Mouse (Mus musculus): ENCODE results near the gene Nt5e. TPM values are rescaled to one million over a fixed set of nuclear protein-coding genes. Genes with fewer than 3 reads are reported as not detected.

The Nt5e gene
- polyA plus RNA-seq, 1 experiment from 2014 or later = 1.7 TPM

DNA sequence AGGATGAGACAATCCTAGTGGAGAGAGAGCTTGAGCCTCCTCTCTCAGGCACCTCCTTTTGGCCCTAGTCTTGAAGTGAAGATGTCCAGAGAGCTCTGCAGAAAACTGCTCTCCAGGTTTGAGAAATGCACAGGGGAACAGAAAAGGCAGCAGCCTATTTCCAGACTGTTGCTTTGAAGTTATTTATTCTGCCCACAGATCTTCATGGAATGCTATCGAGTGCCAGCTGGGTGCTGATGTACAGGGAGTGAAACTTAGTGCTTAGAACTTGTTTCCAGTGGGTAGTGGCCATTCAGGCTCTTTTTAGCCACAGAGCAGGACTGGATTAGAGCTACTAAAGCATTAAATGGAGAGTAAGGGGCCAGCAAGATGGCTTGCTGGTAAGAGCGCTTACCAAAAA lies 8.8 kb downstream of the Nt5e start:
- Histone ChIP-seq H3K27me3 (ENCODE audit: control insufficient read depth, insufficient read depth, low read length) (no peaks in the 10 kb centered on the region), H3K9ac (ENCODE audit: low read length) (no peak overlapping the region), H3K4me3 (ENCODE audit: low read depth, low read length) (no peak overlapping the region), H3K27ac (ENCODE audit: low read depth, low read length) (no peak overlapping the region), H3K4me1 (ENCODE audit: control insufficient read depth, insufficient read depth, low read length) (no peaks in the 10 kb centered on the region), H3K36me3 (ENCODE audit: control insufficient read depth, insufficient read depth, low read length) (no peaks in the 10 kb centered on the region), H3K4me2 (ENCODE audit: low read depth) (no peak overlapping the region), H3K9me3 (ENCODE audit: control insufficient read depth, low read length) (no peaks in the 10 kb centered on the region)
- DNase-seq (ENCODE audit: low spot score) (no peak), ATAC-seq (ENCODE audit: insufficient read depth, low FRiP score, low TSS enrichment) (no peak)
- WGBS = 61% methylated on average over 2 of the region's 2 CpGs

DNA sequence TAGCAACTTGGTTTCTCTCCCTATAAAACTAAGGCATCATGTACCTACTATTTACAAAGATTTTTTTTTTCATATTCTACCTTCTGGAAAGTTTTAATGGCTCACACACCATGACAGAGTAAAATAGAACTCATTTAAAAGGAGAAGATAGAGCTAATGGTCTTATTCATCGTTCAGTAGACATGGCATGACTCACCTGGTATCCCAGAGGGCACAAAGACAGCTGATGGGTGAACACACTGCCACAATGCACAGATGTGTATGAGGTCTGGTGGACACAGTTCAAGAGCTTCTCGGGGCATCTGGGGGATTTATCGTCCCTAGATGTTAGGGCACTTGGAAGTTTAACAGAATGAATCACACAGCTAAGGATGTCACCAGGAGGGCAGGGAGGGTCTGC lies 13.8 kb downstream of the Nt5e start:
- no peak for ATAC-seq (ENCODE audit: insufficient read depth, low FRiP score, low TSS enrichment)
- H3K4me3 ChIP-seq (ENCODE audit: low read depth, low read length) = no peak overlapping the region
- no peak overlapping the region for H3K4me2 ChIP-seq (ENCODE audit: low read depth)
- H3K27ac ChIP-seq (ENCODE audit: low read depth, low read length) = no peak overlapping the region
- H3K4me1 ChIP-seq (ENCODE audit: control insufficient read depth, insufficient read depth, low read length) = no peaks in the 10 kb centered on the region
- H3K9ac ChIP-seq (ENCODE audit: low read length) = no peak overlapping the region
- WGBS = 81% methylated on average over 3 of the region's 3 CpGs
- no peaks in the 10 kb centered on the region for H3K27me3 ChIP-seq (ENCODE audit: control insufficient read depth, insufficient read depth, low read length)
- DNase-seq (ENCODE audit: low spot score) = no peak
- no peaks in the 10 kb centered on the region for H3K9me3 ChIP-seq (ENCODE audit: control insufficient read depth, low read length)
- H3K36me3 ChIP-seq (ENCODE audit: control insufficient read depth, insufficient read depth, low read length) = no peaks in the 10 kb centered on the region

DNA sequence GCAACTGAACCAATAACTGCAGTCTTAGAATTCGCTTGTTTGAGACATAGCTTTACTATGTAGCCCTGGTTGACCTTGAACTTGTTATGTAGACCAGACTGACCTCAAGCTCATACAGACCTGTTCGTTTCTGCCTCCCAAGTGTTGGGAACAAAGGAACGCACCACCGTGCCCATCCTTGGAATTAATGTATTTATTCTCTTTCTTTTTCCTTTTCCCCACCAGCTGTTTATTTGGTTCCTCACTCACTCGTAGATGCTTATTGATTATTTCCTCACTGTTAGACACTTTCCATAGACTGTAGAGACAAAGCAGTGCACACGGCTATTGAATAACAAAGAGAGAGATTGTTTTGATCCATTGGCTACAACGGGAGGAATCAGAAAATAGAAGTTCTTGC lies 15.2 kb downstream of the Nt5e start:
- H3K36me3 ChIP-seq (ENCODE audit: control insufficient read depth, insufficient read depth, low read length) = no peaks in the 10 kb centered on the region
- H3K27ac ChIP-seq (ENCODE audit: low read depth, low read length) = no peak overlapping the region
- no peak overlapping the region for H3K9ac ChIP-seq (ENCODE audit: low read length)
- 64% methylated on average over 7 of the region's 7 CpGs for WGBS
- ATAC-seq (ENCODE audit: insufficient read depth, low FRiP score, low TSS enrichment) (no peak), DNase-seq (ENCODE audit: low spot score) (no peak)
- no peaks in the 10 kb centered on the region for H3K4me1 ChIP-seq (ENCODE audit: control insufficient read depth, insufficient read depth, low read length)
- H3K9me3 ChIP-seq (ENCODE audit: control insufficient read depth, low read length) = no peaks in the 10 kb centered on the region
- no peak overlapping the region for H3K4me2 ChIP-seq (ENCODE audit: low read depth)
- no peak overlapping the region for H3K4me3 ChIP-seq (ENCODE audit: low read depth, low read length)
- H3K27me3 ChIP-seq (ENCODE audit: control insufficient read depth, insufficient read depth, low read length) = no peaks in the 10 kb centered on the region

DNA sequence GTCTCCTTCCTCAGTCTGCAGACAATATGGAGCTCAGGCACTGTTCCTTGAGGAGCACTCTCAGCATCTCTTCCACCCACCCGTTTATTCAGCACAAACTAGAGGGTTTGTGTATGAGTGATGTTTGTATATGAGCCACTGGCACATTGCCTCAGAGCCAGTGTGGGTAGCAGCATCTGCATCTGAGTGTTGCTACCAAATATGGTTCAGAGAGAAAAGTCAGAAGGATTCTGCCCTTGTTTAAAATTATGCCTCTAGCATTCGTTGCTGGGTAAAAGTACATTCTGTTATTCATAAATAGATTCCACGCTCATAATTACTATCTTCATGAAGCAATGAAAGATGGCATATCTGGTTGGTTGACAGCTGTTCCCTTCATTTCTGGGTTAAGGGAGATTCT lies 15.7 kb downstream of the Nt5e start:
- Histone ChIP-seq H3K9ac (ENCODE audit: low read length) (no peak overlapping the region), H3K36me3 (ENCODE audit: control insufficient read depth, insufficient read depth, low read length) (no peaks in the 10 kb centered on the region), H3K4me2 (ENCODE audit: low read depth) (no peak overlapping the region), H3K27me3 (ENCODE audit: control insufficient read depth, insufficient read depth, low read length) (no peaks in the 10 kb centered on the region), H3K4me3 (ENCODE audit: low read depth, low read length) (no peak overlapping the region), H3K27ac (ENCODE audit: low read depth, low read length) (no peak overlapping the region), H3K9me3 (ENCODE audit: control insufficient read depth, low read length) (no peaks in the 10 kb centered on the region), H3K4me1 (ENCODE audit: control insufficient read depth, insufficient read depth, low read length) (no peaks in the 10 kb centered on the region)
- WGBS = 82% methylated on average over 3 of the region's 3 CpGs
- DNase-seq (ENCODE audit: low spot score) (no peak), ATAC-seq (ENCODE audit: insufficient read depth, low FRiP score, low TSS enrichment) (no peak)

DNA sequence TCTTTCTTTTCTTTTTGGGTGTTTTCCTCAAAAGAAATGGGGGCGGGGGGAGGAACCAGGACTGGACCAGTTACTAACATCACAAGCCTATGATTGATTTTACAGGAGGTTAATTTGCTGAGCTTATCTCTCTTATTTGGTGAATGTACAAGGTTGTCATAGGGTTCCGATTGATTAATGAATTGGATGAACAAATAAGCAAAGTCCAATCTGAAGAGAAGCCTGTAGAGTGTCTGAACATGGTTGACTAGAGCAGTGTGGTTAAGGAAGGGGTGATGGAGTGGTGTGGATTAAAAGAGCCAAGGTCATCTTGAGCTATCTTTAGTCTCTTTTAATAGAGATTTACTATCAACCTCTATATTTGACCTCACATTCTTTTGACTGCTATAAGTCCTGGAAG lies 17.4 kb downstream of the Nt5e start:
- H3K36me3 ChIP-seq (ENCODE audit: control insufficient read depth, insufficient read depth, low read length) = no peaks in the 10 kb centered on the region
- H3K4me1 ChIP-seq (ENCODE audit: control insufficient read depth, insufficient read depth, low read length) = no peaks in the 10 kb centered on the region
- no peak overlapping the region for H3K27ac ChIP-seq (ENCODE audit: low read depth, low read length)
- no peak overlapping the region for H3K4me3 ChIP-seq (ENCODE audit: low read depth, low read length)
- no peaks in the 10 kb centered on the region for H3K27me3 ChIP-seq (ENCODE audit: control insufficient read depth, insufficient read depth, low read length)
- DNase-seq (ENCODE audit: low spot score) (no peak), ATAC-seq (ENCODE audit: insufficient read depth, low FRiP score, low TSS enrichment) (no peak)
- H3K9ac ChIP-seq (ENCODE audit: low read length) = no peak overlapping the region
- H3K4me2 ChIP-seq (ENCODE audit: low read depth) = no peak overlapping the region
- no peaks in the 10 kb centered on the region for H3K9me3 ChIP-seq (ENCODE audit: control insufficient read depth, low read length)
- WGBS = 92% methylated on average over 2 of the region's 2 CpGs

DNA sequence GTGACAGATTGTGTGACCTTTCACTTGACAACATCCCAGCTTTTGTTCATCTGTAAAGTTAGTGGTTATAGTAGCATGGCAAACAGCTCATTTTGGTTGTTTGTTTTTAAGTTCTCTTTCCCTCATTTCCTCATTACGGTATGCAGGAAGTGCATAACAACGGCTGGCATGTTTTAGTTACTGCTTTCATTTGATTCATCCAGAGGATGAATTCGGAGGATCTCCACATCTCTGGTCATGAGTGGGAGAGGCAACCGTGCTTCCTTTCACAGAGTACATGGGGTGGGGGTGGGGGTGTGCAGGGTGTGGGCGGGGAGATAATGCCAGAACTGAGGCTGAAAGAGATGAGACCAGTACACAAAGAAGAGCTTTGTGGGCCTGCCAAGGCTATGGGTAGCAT lies 19.9 kb downstream of the Nt5e start:
- 73% methylated on average over 5 of the region's 5 CpGs for whole genome bisulfite sequencing
- DNase-seq (ENCODE audit: low spot score) = no peak
- H3K4me2 ChIP-seq (ENCODE audit: low read depth) = no peak overlapping the region

DNA sequence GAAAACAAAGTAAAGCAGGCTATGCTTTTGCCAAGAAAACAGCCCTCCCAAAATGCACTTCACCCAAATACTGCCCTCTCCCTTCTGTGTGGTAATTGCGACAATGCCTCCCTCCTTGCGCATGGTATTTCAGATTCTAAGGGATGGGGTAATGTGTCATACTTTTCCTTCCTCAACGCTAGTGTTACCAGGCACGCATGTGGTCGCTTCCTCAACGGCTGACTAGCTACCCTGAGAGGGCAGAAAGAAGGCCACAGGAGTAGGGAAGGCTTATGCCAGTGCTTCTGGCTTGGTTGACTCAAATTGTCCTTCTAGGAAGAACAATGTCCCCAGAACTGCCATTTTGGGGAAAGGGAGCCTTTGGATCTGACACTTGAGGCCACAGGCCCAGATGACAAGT lies 21.6 kb downstream of the Nt5e start:
- Histone ChIP-seq H3K9me3 (ENCODE audit: control insufficient read depth, low read length) (no peaks in the 10 kb centered on the region), H3K27me3 (ENCODE audit: control insufficient read depth, insufficient read depth, low read length) (no peaks in the 10 kb centered on the region), H3K27ac (ENCODE audit: low read depth, low read length) (no peak overlapping the region), H3K4me1 (ENCODE audit: control insufficient read depth, insufficient read depth, low read length) (no peaks in the 10 kb centered on the region), H3K4me3 (ENCODE audit: low read depth, low read length) (no peak overlapping the region), H3K36me3 (ENCODE audit: control insufficient read depth, insufficient read depth, low read length) (no peaks in the 10 kb centered on the region), H3K9ac (ENCODE audit: low read length) (no peak overlapping the region), H3K4me2 (ENCODE audit: low read depth) (no peak overlapping the region)
- DNase-seq (ENCODE audit: low spot score) = no peak
- 93% methylated on average over 6 of the region's 6 CpGs for WGBS
- no peak for ATAC-seq (ENCODE audit: insufficient read depth, low FRiP score, low TSS enrichment)

More for the DNA sequence above, 19.9 kb downstream of the Nt5e start:
- ATAC-seq (ENCODE audit: insufficient read depth, low FRiP score, low TSS enrichment) = no peak; the same call in 1 of the 2 replicates
- H3K27me3 ChIP-seq (ENCODE audit: control insufficient read depth, insufficient read depth, low read length) = no peaks in the 10 kb centered on the region
- H3K9ac ChIP-seq (ENCODE audit: low read length) = no peak overlapping the region
- no peaks in the 10 kb centered on the region for H3K36me3 ChIP-seq (ENCODE audit: control insufficient read depth, insufficient read depth, low read length)
- no peaks in the 10 kb centered on the region for H3K4me1 ChIP-seq (ENCODE audit: control insufficient read depth, insufficient read depth, low read length)
- no peaks in the 10 kb centered on the region for H3K9me3 ChIP-seq (ENCODE audit: control insufficient read depth, low read length)
- no peak overlapping the region for H3K4me3 ChIP-seq (ENCODE audit: low read depth, low read length)
- no peak overlapping the region for H3K27ac ChIP-seq (ENCODE audit: low read depth, low read length)

DNA sequence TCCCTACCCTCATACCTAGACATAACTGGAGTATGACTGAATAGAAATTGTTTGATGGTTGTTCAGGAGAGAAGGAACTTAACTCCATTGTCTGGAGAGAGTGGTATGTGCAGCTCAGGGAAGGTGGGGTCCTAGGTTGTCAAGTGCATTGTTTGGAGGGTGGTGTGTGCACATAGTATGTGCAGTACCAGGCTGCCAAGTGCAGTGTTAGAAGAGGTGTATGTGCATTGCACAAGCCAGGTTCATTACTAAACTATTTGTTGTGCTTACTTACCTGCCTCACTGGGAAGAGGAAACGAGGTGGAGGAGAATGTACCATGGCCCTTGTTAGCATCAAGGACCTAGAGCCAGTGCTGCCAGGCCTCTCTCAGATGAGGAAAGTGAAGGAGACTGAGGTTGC lies 23.3 kb downstream of the Nt5e start:
- H3K4me3 ChIP-seq (ENCODE audit: low read depth, low read length) = no peak overlapping the region
- ATAC-seq (ENCODE audit: insufficient read depth, low FRiP score, low TSS enrichment) (no peak), DNase-seq (ENCODE audit: low spot score) (no peak)
- H3K4me2 ChIP-seq (ENCODE audit: low read depth) = no peak overlapping the region
- H3K9ac ChIP-seq (ENCODE audit: low read length) = no peak overlapping the region
- no peaks in the 10 kb centered on the region for H3K9me3 ChIP-seq (ENCODE audit: control insufficient read depth, low read length)
- no peak overlapping the region for H3K27ac ChIP-seq (ENCODE audit: low read depth, low read length)
- H3K36me3 ChIP-seq (ENCODE audit: control insufficient read depth, insufficient read depth, low read length) = no peaks in the 10 kb centered on the region
- 86% methylated on average over 1 of the region's 1 CpGs for WGBS
- no peaks in the 10 kb centered on the region for H3K27me3 ChIP-seq (ENCODE audit: control insufficient read depth, insufficient read depth, low read length)
- H3K4me1 ChIP-seq (ENCODE audit: control insufficient read depth, insufficient read depth, low read length) = no peaks in the 10 kb centered on the region

DNA sequence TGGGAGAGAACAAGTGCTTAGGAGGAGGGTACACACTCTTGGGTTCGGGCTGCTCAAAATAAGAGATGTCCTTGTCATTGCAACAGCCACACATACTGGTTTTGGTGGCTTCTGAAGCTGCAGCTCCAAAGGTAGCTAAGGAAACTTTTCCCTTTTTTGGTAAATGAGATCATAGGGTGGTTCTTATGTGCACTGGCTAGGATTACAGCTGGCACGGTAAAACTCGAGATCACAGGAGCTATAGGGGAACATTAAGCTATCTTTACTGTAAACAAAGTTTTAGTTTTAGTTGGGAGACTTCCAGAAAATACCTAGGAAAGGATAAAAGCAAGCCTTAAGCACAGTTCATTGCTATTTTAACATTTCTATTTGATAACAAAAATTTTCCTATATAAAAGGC lies 24.2 kb downstream of the Nt5e start:
- ATAC-seq (ENCODE audit: insufficient read depth, low FRiP score, low TSS enrichment) = no peak
- Histone ChIP-seq H3K4me1 (ENCODE audit: control insufficient read depth, insufficient read depth, low read length) (no peaks in the 10 kb centered on the region), H3K27me3 (ENCODE audit: control insufficient read depth, insufficient read depth, low read length) (no peaks in the 10 kb centered on the region), H3K9ac (ENCODE audit: low read length) (no peak overlapping the region), H3K27ac (ENCODE audit: low read depth, low read length) (no peak overlapping the region), H3K4me3 (ENCODE audit: low read depth, low read length) (no peak overlapping the region), H3K36me3 (ENCODE audit: control insufficient read depth, insufficient read depth, low read length) (no peaks in the 10 kb centered on the region), H3K9me3 (ENCODE audit: control insufficient read depth, low read length) (no peaks in the 10 kb centered on the region), H3K4me2 (ENCODE audit: low read depth) (no peak overlapping the region)
- 81% methylated on average over 3 of the region's 3 CpGs for WGBS
- no peak for DNase-seq (ENCODE audit: low spot score)

Data from neural tube, embryonic 11.5 days (tissue).